Mouse (Mus musculus): ENCODE data around the gene Papss2. TPM values are rescaled to one million over a fixed set of nuclear protein-coding genes. Genes with fewer than 3 reads are reported as not detected.
A peak's percentile ranks its signal among the peaks of the same experiment; 100 is the strongest.
"Not testable (repeated sequence)": the region's sequence is repeated elsewhere in the genome, so short reads cannot be mapped to it uniquely, and the experiment has no call there.

Papss2 gene
- polyA plus RNA-seq, 1 experiment, result 1.5 TPM

DNA sequence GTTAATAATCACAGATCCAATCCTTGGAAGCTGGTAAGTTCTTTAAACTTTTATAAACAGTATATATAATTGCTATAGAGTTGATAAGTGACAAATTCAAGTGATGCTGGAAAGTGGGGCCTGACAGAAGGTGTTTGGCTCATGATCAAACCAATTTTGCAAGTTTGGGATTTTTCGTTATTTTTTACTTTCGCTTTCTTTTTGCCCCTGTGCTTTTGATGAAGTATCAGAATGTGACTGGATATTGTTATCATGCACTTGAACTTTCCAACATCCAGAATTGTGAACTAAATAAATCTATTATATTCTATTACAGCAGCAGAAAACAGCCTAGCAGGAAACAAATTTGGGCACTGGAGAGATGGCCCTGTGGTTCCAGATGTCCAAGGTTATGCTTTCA lies 85.3 kb downstream of the Papss2 start:
- no peak for DNase-seq (ENCODE audit: low read depth)
- no peak for TF ChIP-seq CTCF (IDR thresholded peaks at IDR 0.05; ENCODE audit: borderline replicate concordance, extremely low read depth, insufficient read depth, insufficient read length)
- TF ChIP-seq POLR2A (IDR thresholded peaks at IDR 0.05; ENCODE audit: borderline replicate concordance, extremely low read depth, insufficient read depth, insufficient read length, poor library complexity, severe bottlenecking), result no peak

DNA sequence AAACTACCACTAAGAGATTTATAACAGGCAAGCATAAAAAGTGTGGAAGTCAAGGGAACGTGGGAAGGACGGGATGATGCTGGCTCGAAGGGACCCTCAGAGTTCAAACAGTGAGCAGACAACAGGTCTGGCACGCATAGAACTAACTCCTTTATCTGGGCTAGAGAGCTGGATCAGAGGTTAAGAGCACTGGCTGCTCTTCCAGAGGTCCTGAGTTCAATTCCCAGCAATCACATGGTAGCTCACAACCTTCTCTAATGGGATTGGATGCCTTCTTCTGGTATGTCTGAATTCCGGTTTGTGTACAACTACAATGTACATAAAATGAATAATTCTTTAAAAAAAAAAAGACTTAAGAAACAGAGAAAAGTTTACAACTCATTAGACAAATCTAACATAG lies 87.5 kb downstream of the Papss2 start:
- no peak for DNase-seq (ENCODE audit: low read depth)
- TF ChIP-seq POLR2A (IDR thresholded peaks at IDR 0.05; ENCODE audit: borderline replicate concordance, extremely low read depth, insufficient read depth, insufficient read length, poor library complexity, severe bottlenecking) (no peak), CTCF (IDR thresholded peaks at IDR 0.05; ENCODE audit: borderline replicate concordance, extremely low read depth, insufficient read depth, insufficient read length) (no peak)

DNA sequence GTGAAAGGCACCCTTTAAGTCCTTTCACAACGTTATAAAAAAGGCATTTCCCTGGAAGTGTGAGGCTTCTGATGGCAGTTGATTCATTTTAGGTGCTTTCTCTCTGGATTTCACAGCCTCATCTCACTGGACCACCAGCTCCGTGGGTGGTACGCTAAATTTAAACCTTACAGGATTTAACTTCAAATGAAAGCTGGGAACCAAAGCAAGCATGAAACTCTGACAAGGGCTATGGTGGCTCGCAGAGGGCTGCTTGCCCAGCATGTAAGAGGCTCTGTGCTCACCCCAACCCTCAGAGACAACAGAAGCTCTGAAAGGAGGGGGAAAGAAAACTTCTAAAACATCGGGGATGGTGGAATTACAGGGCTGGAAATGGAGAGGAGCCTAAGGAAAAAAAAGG lies 92.1 kb downstream of the Papss2 start:
- no peak for TF ChIP-seq POLR2A (IDR thresholded peaks at IDR 0.05; ENCODE audit: borderline replicate concordance, extremely low read depth, insufficient read depth, insufficient read length, poor library complexity, severe bottlenecking)
- no peak for TF ChIP-seq CTCF (IDR thresholded peaks at IDR 0.05; ENCODE audit: borderline replicate concordance, extremely low read depth, insufficient read depth, insufficient read length)
- DNase-seq (ENCODE audit: low read depth), result no peak

DNA sequence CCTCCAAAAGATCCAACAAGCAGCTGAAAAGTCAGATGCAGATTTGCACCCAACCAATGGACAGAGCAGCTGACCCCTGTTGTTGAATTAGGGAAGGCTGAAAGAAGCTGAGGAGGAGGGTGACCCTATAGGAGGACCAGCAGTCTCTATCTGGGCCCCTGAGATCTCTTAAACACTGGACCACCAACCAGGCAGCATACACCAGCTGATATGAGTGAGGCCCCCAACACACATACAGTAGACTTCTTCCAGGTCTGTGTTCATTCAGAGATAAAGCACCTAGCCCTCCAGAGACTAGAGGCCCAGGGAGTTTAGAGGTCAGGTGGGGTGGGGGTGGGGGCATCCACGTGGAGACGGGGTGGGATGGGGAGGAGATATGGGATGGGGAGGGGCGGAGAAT lies 92.6 kb downstream of the Papss2 start:
- DNase-seq (ENCODE audit: low read depth), result not testable (repeated sequence)

DNA sequence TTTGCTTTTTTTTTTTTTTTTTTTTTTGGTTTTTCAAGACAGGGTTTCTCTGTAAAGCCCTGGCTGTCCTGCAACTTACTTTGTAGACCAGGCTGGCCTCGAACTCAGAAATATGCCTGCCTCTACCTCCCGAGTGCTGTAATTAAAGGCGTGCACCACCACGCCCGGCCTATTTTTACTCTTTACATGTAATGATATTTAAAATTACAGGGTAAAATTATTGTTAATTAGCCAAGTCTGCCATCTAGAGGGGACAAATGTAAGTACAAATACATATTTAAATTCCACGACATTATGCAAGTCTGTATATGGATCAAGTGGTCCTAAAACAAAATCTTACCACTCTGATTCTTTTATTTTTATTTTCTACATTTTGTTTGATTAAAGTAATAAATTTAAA lies 94.1 kb downstream of the Papss2 start:
- DNase-seq (ENCODE audit: low read depth), result peak; percentile 65
- TF ChIP-seq POLR2A (IDR thresholded peaks at IDR 0.05; ENCODE audit: borderline replicate concordance, extremely low read depth, insufficient read depth, insufficient read length, poor library complexity, severe bottlenecking) (no peak), CTCF (IDR thresholded peaks at IDR 0.05; ENCODE audit: borderline replicate concordance, extremely low read depth, insufficient read depth, insufficient read length) (no peak)

DNA sequence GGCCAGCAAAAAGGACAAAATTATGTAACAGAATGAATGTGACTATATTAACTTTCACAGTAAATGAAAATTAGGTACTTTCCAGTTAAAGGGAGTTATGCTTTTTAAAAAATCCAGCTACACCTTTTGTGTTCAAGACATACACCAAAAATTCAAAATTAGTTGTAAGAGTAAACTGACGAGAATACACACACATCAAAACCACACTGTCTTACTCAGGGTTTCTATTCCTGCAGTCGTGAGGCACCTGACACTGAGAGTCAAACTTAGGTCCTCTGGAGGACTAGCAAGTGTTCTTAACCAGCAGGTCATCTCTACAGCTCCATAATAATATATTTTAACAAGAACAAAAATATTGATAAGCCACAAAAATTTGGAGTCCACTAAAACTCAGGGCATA lies 101.1 kb downstream of the Papss2 start:
- TF ChIP-seq CTCF (IDR thresholded peaks at IDR 0.05; ENCODE audit: borderline replicate concordance, extremely low read depth, insufficient read depth, insufficient read length) (no peak), POLR2A (IDR thresholded peaks at IDR 0.05; ENCODE audit: borderline replicate concordance, extremely low read depth, insufficient read depth, insufficient read length, poor library complexity, severe bottlenecking) (no peak)

DNA sequence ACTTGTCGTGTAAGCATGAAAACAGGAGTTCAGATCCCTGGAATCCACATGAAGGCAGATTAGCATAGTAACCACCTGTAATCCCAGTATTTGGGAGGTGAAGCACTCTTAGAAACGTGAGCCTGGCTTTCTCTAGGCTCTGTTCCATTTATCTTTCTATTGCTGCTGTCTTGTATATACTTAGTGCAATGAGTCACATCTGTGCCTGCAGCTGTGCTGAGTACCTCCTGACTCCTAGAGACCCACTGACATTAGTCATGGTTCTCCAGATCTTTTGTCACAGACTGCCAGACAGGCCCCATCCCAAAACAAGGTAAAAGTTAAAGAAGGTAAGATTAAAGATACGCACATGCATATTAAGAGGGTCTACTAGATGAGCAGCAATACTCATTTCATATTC lies 106.6 kb downstream of the Papss2 start:
- TF ChIP-seq POLR2A (IDR thresholded peaks at IDR 0.05; ENCODE audit: borderline replicate concordance, extremely low read depth, insufficient read depth, insufficient read length, poor library complexity, severe bottlenecking) (no peak), CTCF (IDR thresholded peaks at IDR 0.05; ENCODE audit: borderline replicate concordance, extremely low read depth, insufficient read depth, insufficient read length) (no peak)
- no peak for DNase-seq (ENCODE audit: low read depth)

More for the DNA sequence above, 101.1 kb downstream of the Papss2 start:
- no peak for DNase-seq (ENCODE audit: low read depth)

DNA sequence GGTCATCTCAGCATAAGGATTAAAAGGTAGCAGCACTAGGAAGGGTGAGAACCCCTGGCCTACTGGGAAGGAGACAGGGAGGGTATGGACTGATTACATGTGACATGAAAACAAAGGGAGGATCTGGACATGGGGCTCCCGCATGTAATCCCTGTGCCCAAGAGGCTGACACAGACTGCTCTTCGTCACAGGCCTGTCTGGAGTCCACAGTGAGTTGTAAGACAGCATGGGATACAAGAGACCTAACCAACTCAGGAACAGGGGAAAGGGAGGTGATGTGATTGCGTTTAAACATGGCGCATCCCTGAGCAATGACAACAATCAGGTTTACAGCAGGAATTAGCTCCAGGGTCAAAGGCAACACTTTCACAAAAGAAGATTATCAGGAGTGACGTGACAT lies 113.4 kb downstream of the Papss2 start:
- no peak for DNase-seq (ENCODE audit: low read depth)
- TF ChIP-seq POLR2A (IDR thresholded peaks at IDR 0.05; ENCODE audit: borderline replicate concordance, extremely low read depth, insufficient read depth, insufficient read length, poor library complexity, severe bottlenecking), result no peak
- no peak for TF ChIP-seq CTCF (IDR thresholded peaks at IDR 0.05; ENCODE audit: borderline replicate concordance, extremely low read depth, insufficient read depth, insufficient read length)

DNA sequence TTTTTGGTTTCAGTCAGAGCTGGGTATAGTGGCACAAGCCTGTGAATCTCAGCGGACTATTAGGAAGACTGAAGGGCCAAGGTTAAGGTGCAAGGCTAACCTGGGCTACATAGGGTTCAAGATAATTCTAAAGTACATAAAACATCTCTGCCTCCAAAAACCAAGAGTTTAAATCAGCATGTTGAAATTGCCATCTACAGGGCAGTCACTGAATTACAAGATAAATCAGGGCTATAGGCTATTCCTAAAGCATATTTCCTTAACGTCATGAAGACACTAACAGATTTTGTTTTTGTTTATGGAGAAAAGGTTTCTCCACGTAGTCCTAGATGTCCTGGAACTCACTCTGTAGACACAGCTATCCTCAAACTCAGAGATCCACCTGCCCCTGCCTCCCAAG lies 114.7 kb downstream of the Papss2 start:
- DNase-seq (ENCODE audit: low read depth), result peak; percentile 47
- TF ChIP-seq POLR2A (IDR thresholded peaks at IDR 0.05; ENCODE audit: borderline replicate concordance, extremely low read depth, insufficient read depth, insufficient read length, poor library complexity, severe bottlenecking) (no peak), CTCF (IDR thresholded peaks at IDR 0.05; ENCODE audit: borderline replicate concordance, extremely low read depth, insufficient read depth, insufficient read length) (no peak)

DNA sequence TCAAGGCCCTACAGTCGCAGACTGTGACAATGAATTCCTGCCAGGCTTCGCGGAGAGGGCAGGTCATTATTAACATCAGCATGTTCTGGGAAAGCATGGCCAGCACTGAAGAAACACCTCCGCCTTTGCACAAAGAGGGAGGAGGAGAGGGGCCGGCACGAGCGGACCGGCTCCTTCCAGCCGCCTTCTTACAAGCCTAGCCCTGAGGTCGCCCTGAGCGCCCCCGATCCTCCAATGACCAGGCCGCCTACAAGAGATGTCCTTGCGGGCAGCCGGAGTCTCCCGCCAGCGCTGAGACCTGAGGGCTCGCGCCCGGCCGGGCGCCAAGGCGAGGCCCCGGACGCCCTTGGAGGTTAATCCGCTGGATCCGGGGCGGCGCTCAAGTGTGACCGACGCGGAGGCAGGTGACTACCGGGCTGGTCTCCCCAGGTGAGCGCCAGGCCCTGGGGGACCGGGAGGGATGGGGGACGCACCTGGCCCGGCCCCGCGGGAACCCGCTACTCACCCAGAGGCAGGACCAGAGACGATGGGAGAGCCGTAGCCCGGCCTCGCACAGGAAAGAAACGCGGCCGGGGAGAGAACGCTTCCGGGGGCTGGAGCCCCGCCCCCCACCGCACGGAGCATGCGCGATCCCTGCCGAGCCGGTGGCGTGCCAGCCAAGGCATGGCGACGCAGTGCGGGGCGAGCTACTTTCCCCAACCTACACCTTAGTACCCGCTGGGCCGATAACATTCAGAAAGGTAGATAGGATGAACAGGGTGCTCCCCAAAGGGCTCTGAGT lies 116.4 kb downstream of the Papss2 start:
- peak; percentile 94 for DNase-seq (ENCODE audit: low read depth)
- peak; percentile 94 for TF ChIP-seq POLR2A (IDR thresholded peaks at IDR 0.05; ENCODE audit: borderline replicate concordance, extremely low read depth, insufficient read depth, insufficient read length, poor library complexity, severe bottlenecking)
- no peak for TF ChIP-seq CTCF (IDR thresholded peaks at IDR 0.05; ENCODE audit: borderline replicate concordance, extremely low read depth, insufficient read depth, insufficient read length)

DNA sequence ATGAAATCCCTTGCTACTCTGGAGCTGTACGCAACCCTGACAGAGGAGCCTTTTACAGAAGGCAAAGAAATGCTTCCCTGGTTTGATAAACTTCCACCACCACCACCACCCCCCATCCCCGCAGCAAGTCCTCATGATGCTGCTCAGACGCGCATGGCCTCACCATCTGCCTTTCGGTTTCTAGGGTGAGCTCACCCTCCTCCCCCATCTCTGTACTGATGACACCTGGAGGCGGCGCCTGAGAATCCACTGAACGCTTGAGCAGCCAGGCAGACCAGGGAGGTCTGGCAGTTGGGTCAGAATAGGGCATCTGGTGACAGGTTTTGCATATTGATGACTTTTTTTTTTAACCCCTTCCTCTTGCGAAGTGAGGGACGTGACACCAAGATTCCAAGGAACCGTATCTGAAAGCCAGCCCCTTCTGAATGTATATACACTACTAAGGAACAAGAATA lies 117.0 kb downstream of the Papss2 start:
- no peak for TF ChIP-seq POLR2A (IDR thresholded peaks at IDR 0.05; ENCODE audit: borderline replicate concordance, extremely low read depth, insufficient read depth, insufficient read length, poor library complexity, severe bottlenecking)
- peak; percentile 19; the same call in 1 of the 2 replicates for TF ChIP-seq CTCF (IDR thresholded peaks at IDR 0.05; ENCODE audit: borderline replicate concordance, extremely low read depth, insufficient read depth, insufficient read length)
- DNase-seq (ENCODE audit: low read depth), result peak; percentile 92

DNA sequence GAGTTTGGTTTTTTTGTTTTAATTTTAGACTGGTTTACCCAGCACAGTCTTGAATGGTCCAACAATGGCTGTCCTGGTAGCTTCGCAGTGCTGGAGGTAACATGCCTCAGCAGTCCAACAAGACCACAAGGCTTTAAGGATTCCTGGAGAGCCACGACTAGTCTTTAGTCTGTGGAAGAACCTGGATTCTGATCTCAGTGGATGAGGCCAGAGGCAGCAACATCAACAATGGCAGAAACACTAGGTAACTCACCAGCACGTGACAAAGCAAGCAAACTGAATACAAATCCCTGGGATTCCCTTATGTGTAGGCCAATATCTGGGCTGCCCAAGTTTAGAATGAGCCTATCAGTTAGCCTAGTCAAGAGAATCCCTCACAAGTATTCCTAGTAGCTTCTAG lies 117.9 kb downstream of the Papss2 start:
- DNase-seq (ENCODE audit: low read depth), result no peak
- TF ChIP-seq POLR2A (IDR thresholded peaks at IDR 0.05; ENCODE audit: borderline replicate concordance, extremely low read depth, insufficient read depth, insufficient read length, poor library complexity, severe bottlenecking), result no peak
- TF ChIP-seq CTCF (IDR thresholded peaks at IDR 0.05; ENCODE audit: borderline replicate concordance, extremely low read depth, insufficient read depth, insufficient read length), result no peak

Measured in brain, embryonic 14.5 days (tissue).